Mouse (Mus musculus) limb, embryonic 14.5 days (tissue): Measurements from ENCODE around the gene Olfr884. TPM values are rescaled to one million over a fixed set of nuclear protein-coding genes. Genes with fewer than 3 reads are reported as not detected.

Experiments
- ATAC-seq: fragments of 200-750 bp; cut with Nextera tagmentation; 2 replicates; pipeline ENCODE4 v1.8.0; 2017; ENCODE audit warnings: low read depth, moderate number of reproducible peaks, moderate TSS enrichment; ENCODE audit not compliant: low FRiP score
- DNase-seq: peaks from one replicate; pipeline ENCODE4 v3.0.0-alpha.2; 2015; ENCODE audit warnings: low spot score
- H3K27ac ChIP-seq: fragments of 300-500 bp; sonication (generic); replicated peaks from 2 replicates; pipeline ENCODE4 v1.5.1; 2014; ENCODE audit warnings: low read depth, mild to moderate bottlenecking, low read length, moderate library complexity, mixed read lengths
- H3K27me3 ChIP-seq: fragments of 300-500 bp; sonication (generic); 2 replicates; pipeline ENCODE4 v1.6.1; 2014; ENCODE audit warnings: low read length, mixed read lengths; ENCODE audit not compliant: control insufficient read depth, insufficient read depth
- H3K36me3 ChIP-seq: fragments of 300-500 bp; sonication (generic); 2 replicates; pipeline ENCODE4 v1.6.1; 2014; ENCODE audit warnings: mild to moderate bottlenecking, low read length, moderate library complexity, mixed read lengths; ENCODE audit not compliant: control insufficient read depth, insufficient read depth
- H3K4me1 ChIP-seq: fragments of 300-500 bp; sonication (generic); 2 replicates; pipeline ENCODE4 v1.6.1; 2014; ENCODE audit warnings: antibody characterized with exemption, low read length, mixed read lengths; ENCODE audit not compliant: control insufficient read depth, insufficient read depth
- H3K4me2 ChIP-seq: fragments of 300-500 bp; sonication (generic); replicated peaks from 2 replicates; pipeline ENCODE4 v1.6.1; 2014; ENCODE audit warnings: low read depth, mild to moderate bottlenecking, low read length, moderate library complexity; ENCODE audit not compliant: severe bottlenecking
- H3K4me3 ChIP-seq: fragments of 300-500 bp; sonication (generic); replicated peaks from 2 replicates; pipeline ENCODE4 v1.5.1; 2014; ENCODE audit warnings: low read length
- H3K9ac ChIP-seq: fragments of 300-500 bp; sonication (generic); 2 replicates; pipeline ENCODE4 v1.6.1; 2014; ENCODE audit warnings: mild to moderate bottlenecking, low read depth, low read length, moderate library complexity; ENCODE audit not compliant: severe bottlenecking
- H3K9me3 ChIP-seq: fragments of 300-500 bp; sonication (generic); 2 replicates; pipeline ENCODE4 v1.6.1; 2016; ENCODE audit warnings: low read length; ENCODE audit not compliant: control insufficient read depth
- POLR2A ChIP-seq: fragments of 200-500 bp; IDR thresholded peaks from 2 replicates; pipeline ENCODE4 v1.8.0; 2012; ENCODE audit warnings: inconsistent platforms, mild to moderate bottlenecking, moderate library complexity, borderline replicate concordance; ENCODE audit not compliant: insufficient read depth, insufficient read length; ENCODE audit errors: extremely low read depth
- WGBS: fragments of 180-500 bp; shearing (Covaris S2); extraction: QIAGEN DNeasy Blood & Tissue Kit; methylation state at CpG from one replicate; pipeline ENCODE4 v1.1.7; 2014; 5-methylcytosine and 5-hydroxymethylcytosine counted together
- polyA plus RNA-seq, 2 experiments: library from polyadenylated mRNA; depleted of rRNA in 1 of 2; stranded (reverse) in 1 of 2; unstranded in 1 of 2; fragments of >200 nt; fragmentation: Nextera tagmentation in 1 of 2; extraction: Ambion mirVana in 1 of 2; gene quantifications; 2 replicates each; pipeline versions ENCODE4 v1.2.1 to v1.2.3; 2012 to 2014

Olfr884 gene
- polyA plus RNA-seq, 2 experiments: not detected

- no peak for TF ChIP-seq POLR2A
- Histone ChIP-seq H3K4me2 (no peak within 1 kb of the TSS), H3K9ac (no peak within 1 kb of the TSS), H3K9me3 (no peaks in the 10 kb centered on the region), H3K36me3 (no peaks in the 10 kb centered on the region), H3K4me3 (no peak within 1 kb of the TSS), H3K27me3 (no peaks in the 10 kb centered on the region), H3K4me1 (no peaks in the 10 kb centered on the region), H3K27ac (no peak within 1 kb of the TSS)
- WGBS: 50% methylated on average over 1 of the region's 1 CpGs
- DNase-seq (no peak), ATAC-seq (no peak)
Measured at GRCm38 (mm10) chr9:38083772-38084171, 37.4 kb downstream of the Olfr884 start, which contains the start of gene Olfr887. TSS of gene Olfr887 (plus strand) at chr9:38084072.

Other genes with a start within 250 kb of the Olfr884 start
- gene Olfr876, start 243.5 kb upstream of the Olfr884 start, polyA plus RNA-seq (2012; rRNA removed): not detected in 2 replicates
- gene Olfr876, start 243.5 kb upstream of the Olfr884 start, polyA plus RNA-seq (2014; fragmentation: Nextera tagmentation; extraction: Ambion mirVana): not detected in 2 replicates
- not detected in 2 replicates for gene Olfr877, start 192.3 kb upstream of the Olfr884 start, polyA plus RNA-seq (2012; rRNA removed)
- not detected in 2 replicates for gene Olfr877, start 192.3 kb upstream of the Olfr884 start, polyA plus RNA-seq (2014; fragmentation: Nextera tagmentation; extraction: Ambion mirVana)
- gene Olfr145, start 149.8 kb upstream of the Olfr884 start, polyA plus RNA-seq (2012; rRNA removed): not detected in 2 replicates
- not detected in 2 replicates for gene Olfr145, start 149.8 kb upstream of the Olfr884 start, polyA plus RNA-seq (2014; fragmentation: Nextera tagmentation; extraction: Ambion mirVana)
- gene Olfr878, start 128.7 kb upstream of the Olfr884 start, polyA plus RNA-seq (2012; rRNA removed): not detected in 2 replicates
- gene Olfr878, start 128.7 kb upstream of the Olfr884 start, polyA plus RNA-seq (2014; fragmentation: Nextera tagmentation; extraction: Ambion mirVana): not detected in 2 replicates
- not detected in 2 replicates for gene Olfr881, start 54.7 kb upstream of the Olfr884 start, polyA plus RNA-seq (2012; rRNA removed)
- not detected in 2 replicates for gene Olfr881, start 54.7 kb upstream of the Olfr884 start, polyA plus RNA-seq (2014; fragmentation: Nextera tagmentation; extraction: Ambion mirVana)
- gene Olfr883, start 20.7 kb upstream of the Olfr884 start, polyA plus RNA-seq (2012; rRNA removed): not detected in 2 replicates
- not detected in 2 replicates for gene Olfr883, start 20.7 kb upstream of the Olfr884 start, polyA plus RNA-seq (2014; fragmentation: Nextera tagmentation; extraction: Ambion mirVana)
- gene Olfr885, start 14.8 kb downstream of the Olfr884 start, polyA plus RNA-seq (2012; rRNA removed): not detected in 2 replicates
- not detected in 2 replicates for gene Olfr885, start 14.8 kb downstream of the Olfr884 start, polyA plus RNA-seq (2014; fragmentation: Nextera tagmentation; extraction: Ambion mirVana)
- not detected in 2 replicates for gene Olfr887, start 37.5 kb downstream of the Olfr884 start, polyA plus RNA-seq (2012; rRNA removed)
- gene Olfr887, start 37.5 kb downstream of the Olfr884 start, polyA plus RNA-seq (2014; fragmentation: Nextera tagmentation; extraction: Ambion mirVana): not detected in 2 replicates
- not detected in 2 replicates for gene Olfr888, start 61.6 kb downstream of the Olfr884 start, polyA plus RNA-seq (2012; rRNA removed)
- not detected in 2 replicates for gene Olfr888, start 61.6 kb downstream of the Olfr884 start, polyA plus RNA-seq (2014; fragmentation: Nextera tagmentation; extraction: Ambion mirVana)
- not detected in 2 replicates for gene Olfr889, start 68.6 kb downstream of the Olfr884 start, polyA plus RNA-seq (2012; rRNA removed)
- gene Olfr889, start 68.6 kb downstream of the Olfr884 start, polyA plus RNA-seq (2014; fragmentation: Nextera tagmentation; extraction: Ambion mirVana): 0.04 and 0.06 TPM in 2 replicates
- gene Olfr890, start 96.0 kb downstream of the Olfr884 start, polyA plus RNA-seq (2012; rRNA removed): not detected in 2 replicates
- gene Olfr890, start 96.0 kb downstream of the Olfr884 start, polyA plus RNA-seq (2014; fragmentation: Nextera tagmentation; extraction: Ambion mirVana): not detected in 2 replicates
- not detected in 2 replicates for gene Olfr891, start 134.3 kb downstream of the Olfr884 start, polyA plus RNA-seq (2012; rRNA removed)
- gene Olfr891, start 134.3 kb downstream of the Olfr884 start, polyA plus RNA-seq (2014; fragmentation: Nextera tagmentation; extraction: Ambion mirVana): not detected in 2 replicates
- 0.19 and 0.27 TPM in 2 replicates for gene Olfr893, start 161.8 kb downstream of the Olfr884 start, polyA plus RNA-seq (2012; rRNA removed)
- gene Olfr893, start 161.8 kb downstream of the Olfr884 start, polyA plus RNA-seq (2014; fragmentation: Nextera tagmentation; extraction: Ambion mirVana): 0.25 TPM in 1 of 2 replicates, not detected in the other
- 0.01 TPM in 1 of 2 replicates, not detected in the other for gene Olfr894, start 171.5 kb downstream of the Olfr884 start, polyA plus RNA-seq (2012; rRNA removed)
- gene Olfr894, start 171.5 kb downstream of the Olfr884 start, polyA plus RNA-seq (2014; fragmentation: Nextera tagmentation; extraction: Ambion mirVana): not detected in 2 replicates
- gene Olfr143, start 206.2 kb downstream of the Olfr884 start, polyA plus RNA-seq (2012; rRNA removed): 0.03 and 0.04 TPM in 2 replicates
- not detected in 2 replicates for gene Olfr143, start 206.2 kb downstream of the Olfr884 start, polyA plus RNA-seq (2014; fragmentation: Nextera tagmentation; extraction: Ambion mirVana)
- 0.09 TPM in 1 of 2 replicates, not detected in the other for gene Olfr895, start 221.3 kb downstream of the Olfr884 start, polyA plus RNA-seq (2012; rRNA removed)
- gene Olfr895, start 221.3 kb downstream of the Olfr884 start, polyA plus RNA-seq (2014; fragmentation: Nextera tagmentation; extraction: Ambion mirVana): not detected in 2 replicates
- gene Olfr896-ps1, start 244.6 kb downstream of the Olfr884 start, polyA plus RNA-seq (2012; rRNA removed): not detected in 2 replicates
- not detected in 2 replicates for gene Olfr896-ps1, start 244.6 kb downstream of the Olfr884 start, polyA plus RNA-seq (2014; fragmentation: Nextera tagmentation; extraction: Ambion mirVana)